Mouse (Mus musculus) hematopoietic multipotent progenitor cell, adult 10-12 weeks (in vitro differentiated cells): ENCODE results near the gene Lipa. TPM values are rescaled to one million over a fixed set of nuclear protein-coding genes. Genes with fewer than 3 reads are reported as not detected.

Source experiments
- polyA plus RNA-seq: library from polyadenylated mRNA; stranded (reverse); fragments of >175 nt; gene quantifications from 2 replicates; pipeline ENCODE4 v1.2.3, GENCODE M21; 2012; ENCODE audit warnings: low replicate concordance

Gene Lipa
- 4.1 and 5.8 TPM in 2 replicates for polyA plus RNA-seq

DNA sequence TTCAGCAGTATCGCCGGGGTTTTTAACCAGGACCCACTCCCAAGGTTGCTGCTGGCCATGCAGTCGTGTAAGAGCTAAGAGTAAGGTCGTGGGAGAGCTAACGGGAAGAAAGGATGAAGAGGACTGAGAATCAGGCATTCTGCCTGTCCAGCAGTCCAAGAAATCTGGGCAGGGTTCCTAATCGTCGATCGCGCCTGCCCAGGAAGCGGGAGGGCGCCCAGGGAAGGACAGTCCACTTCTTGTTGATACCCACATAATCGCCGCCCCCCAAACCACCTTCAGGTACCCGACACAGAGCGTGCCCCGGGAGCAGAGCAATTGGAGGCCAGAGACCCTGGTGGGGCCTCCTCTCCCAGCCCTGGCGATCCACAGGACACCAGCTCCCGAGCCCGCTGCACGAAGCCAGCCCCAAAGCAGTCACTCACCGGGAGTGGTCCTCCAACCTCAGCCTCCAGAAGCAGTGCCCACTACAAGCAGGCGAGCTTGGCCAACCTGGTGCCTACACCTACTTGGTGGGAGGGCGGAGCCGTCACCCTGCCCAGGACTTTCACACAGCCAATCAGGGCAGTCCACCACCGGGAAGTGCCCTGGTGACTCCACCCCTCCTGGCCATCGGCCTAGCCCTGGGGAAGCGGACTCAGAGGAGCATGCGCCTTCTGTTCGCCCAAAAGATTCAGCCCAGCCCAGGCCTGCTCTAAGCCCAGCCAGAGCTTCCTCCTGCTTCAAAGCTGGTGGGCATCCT is at the start of gene Lipa:
Lipa (minus strand) TSS at position 534 of the 742 bp plus-strand sequence.

DNA sequence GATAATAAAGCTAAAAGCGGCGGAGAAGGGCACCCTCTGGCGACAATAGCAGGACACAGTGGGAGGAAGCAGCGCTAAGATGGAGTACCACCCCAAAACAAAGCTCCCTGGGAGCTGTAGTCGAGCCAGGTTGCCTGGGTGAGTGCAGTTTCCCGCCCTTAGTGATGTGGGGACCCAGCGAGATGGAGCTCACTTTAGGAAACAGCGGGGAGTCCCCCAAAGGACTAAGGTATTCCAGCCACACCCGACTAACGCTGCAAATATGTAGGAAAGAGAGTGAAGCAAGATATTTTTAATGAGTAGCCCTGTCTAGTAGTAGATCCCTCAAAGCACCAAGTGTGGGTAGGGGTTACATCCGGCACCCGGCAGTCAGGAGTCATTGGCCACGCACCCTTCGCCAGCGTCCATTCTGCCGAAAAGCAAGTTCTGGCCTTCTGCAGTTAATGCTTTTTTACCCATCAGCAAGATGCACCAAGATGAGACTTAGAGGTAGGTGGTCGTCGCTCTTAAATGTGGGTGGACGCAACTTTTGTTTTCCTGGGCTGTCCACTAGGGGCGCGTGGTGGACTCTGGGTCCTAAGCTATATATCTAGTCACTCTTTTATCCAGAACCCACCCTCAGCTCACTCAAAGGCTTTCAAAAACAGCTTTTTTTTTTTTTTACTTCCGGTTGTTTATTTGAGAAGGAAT is 23.4 kb upstream of the Lipa start, which contains the start of gene Ifit2:
Ifit2 (plus strand) TSS at position 161 of the 690 bp plus-strand sequence.

DNA sequence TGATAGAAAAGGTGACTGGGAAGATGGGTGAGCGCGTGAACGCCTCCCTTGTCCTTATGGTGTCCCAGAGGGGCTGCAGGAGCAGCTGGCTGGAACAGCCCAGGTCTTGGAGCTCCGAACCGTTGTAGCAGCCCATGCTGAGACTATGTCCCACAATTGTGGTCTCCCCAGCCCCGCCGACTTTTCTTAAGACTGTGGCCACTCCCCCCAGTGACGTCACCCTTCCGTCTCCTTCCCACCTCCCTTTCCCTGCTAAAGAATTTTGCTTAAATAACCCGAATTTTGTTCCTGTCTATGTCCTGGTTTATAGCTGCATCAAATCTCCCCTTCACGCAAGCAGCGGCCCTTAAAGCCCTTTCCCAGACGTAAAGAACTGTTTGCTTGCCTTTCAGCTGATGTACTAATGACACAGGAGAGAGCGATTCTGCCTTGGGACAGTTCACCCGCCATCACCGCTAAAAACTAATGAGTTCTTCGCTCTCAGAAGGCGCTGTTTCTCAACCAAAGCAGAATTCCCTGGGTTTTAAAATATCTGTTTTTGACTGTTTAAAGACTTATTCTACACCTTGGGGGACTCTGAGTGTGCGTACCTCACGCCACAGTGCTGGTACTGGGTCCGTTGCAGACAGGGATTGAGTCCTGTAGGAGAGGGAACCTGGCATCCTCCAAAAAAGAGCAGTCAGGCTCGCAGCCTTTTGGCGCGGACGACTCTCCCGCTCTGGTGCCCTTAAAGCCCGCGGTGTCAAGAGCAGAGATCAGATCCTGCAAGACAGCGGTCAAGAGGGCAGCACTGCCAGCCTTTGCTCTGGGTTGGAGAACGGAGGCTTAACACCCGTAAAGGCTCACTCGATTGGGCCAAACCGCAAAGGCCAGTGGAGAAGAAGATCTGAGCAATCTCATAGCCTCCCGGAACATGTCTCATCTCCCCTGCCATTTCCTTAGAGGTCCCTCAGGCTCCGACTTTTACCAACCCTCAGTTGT is 52.0 kb downstream of the Lipa start, which contains the start of gene Ch25h:
Ch25h (minus strand) TSS at position 174 of the 981 bp plus-strand sequence.

Other genes starting within 250 kb of the Lipa start
- gene Fas, start 236.8 kb downstream of the Lipa start, polyA plus RNA-seq, result 0.45 and 1.1 TPM in 2 replicates
- not detected in 2 replicates for gene Ch25h, start 52.3 kb downstream of the Lipa start, polyA plus RNA-seq
- gene Ifit2, start 23.2 kb upstream of the Lipa start, polyA plus RNA-seq, result 0.17 and 0.66 TPM in 2 replicates
- gene Ifit3, start 56.1 kb upstream of the Lipa start, polyA plus RNA-seq, result 0.58 and 1.2 TPM in 2 replicates
- gene Ifit1bl1, start 74.5 kb upstream of the Lipa start, polyA plus RNA-seq, result 0.31 and 1.3 TPM in 2 replicates
- 0.31 and 0.33 TPM in 2 replicates for gene Ifit3b, start 80.5 kb upstream of the Lipa start, polyA plus RNA-seq
- 0.19 TPM in 1 of 2 replicates, not detected in the other for gene Ifit1bl2, start 113.3 kb upstream of the Lipa start, polyA plus RNA-seq
- gene Ifit1, start 113.4 kb upstream of the Lipa start, polyA plus RNA-seq, result 0.07 and 0.80 TPM in 2 replicates
- 0.02 TPM in 1 of 2 replicates, not detected in the other for gene Slc16a12, start 219.8 kb upstream of the Lipa start, polyA plus RNA-seq